Mouse (Mus musculus) myocyte (in vitro differentiated cells): ENCODE data around the gene Nfe2. TPM values are rescaled to one million over a fixed set of nuclear protein-coding genes. Genes with fewer than 3 reads are reported as not detected.
"Not testable (repeated sequence)": the region's sequence is repeated elsewhere in the genome, so short reads cannot be mapped to it uniquely, and the experiment has no call there.

Experiments used
- H3K27me3 ChIP-seq: one replicate; pipeline ENCODE4 v1.6.1; 2011; ENCODE audit not compliant: control insufficient read depth, insufficient read depth, insufficient read length
- H3K36me3 ChIP-seq: one replicate; pipeline ENCODE4 v1.6.1; 2011; ENCODE audit not compliant: control insufficient read depth, insufficient read depth
- H3K4me2 ChIP-seq: one replicate; pipeline ENCODE4 v1.6.1; 2011; ENCODE audit warnings: low read depth, control low read depth
- H3K4me3 ChIP-seq: one replicate; pipeline ENCODE4 v1.5.1; 2011; ENCODE audit warnings: mild to moderate bottlenecking, control low read depth, moderate library complexity
- H3K79me2 ChIP-seq: one replicate; pipeline ENCODE4 v1.6.1; 2011; ENCODE audit not compliant: control insufficient read depth, insufficient read depth
- H3ac ChIP-seq: one replicate; pipeline ENCODE4 v1.6.1; 2011; ENCODE audit not compliant: control insufficient read depth, insufficient read length
- CEBPB ChIP-seq: IDR thresholded peaks from 2 replicates; pipeline ENCODE4 v1.6.1; 2011; ENCODE audit warnings: mild to moderate bottlenecking, moderate library complexity; ENCODE audit not compliant: poor library complexity, insufficient read depth, severe bottlenecking
- E2F4 ChIP-seq: IDR thresholded peaks from one replicate; pipeline ENCODE4 v1.6.1; 2011; ENCODE audit warnings: mild to moderate bottlenecking, control low read depth, moderate library complexity; ENCODE audit not compliant: insufficient read depth
- MAX ChIP-seq: IDR thresholded peaks from one replicate; pipeline ENCODE4 v1.6.1; 2011; ENCODE audit warnings: low read depth, mild to moderate bottlenecking, control low read depth
- MYOD1 ChIP-seq, 3 experiments: IDR thresholded peaks; one replicate each; pipeline ENCODE4 v1.6.1; 2011; ENCODE audit warnings: control low read depth in 2 of 3, low read depth in 2 of 3, mild to moderate bottlenecking in 2 of 3, moderate library complexity in 1 of 3; ENCODE audit not compliant: insufficient read length in 2 of 3, control insufficient read depth in 1 of 3
- MYOG ChIP-seq, 3 experiments: IDR thresholded peaks; one replicate each; pipeline ENCODE4 v1.6.1; 2011; ENCODE audit warnings: control low read depth in 2 of 3, low read depth in 2 of 3, mild to moderate bottlenecking in 2 of 3; ENCODE audit not compliant: insufficient read length in 2 of 3, control insufficient read depth in 1 of 3, insufficient read depth in 1 of 3
- POLR2A ChIP-seq: IDR thresholded peaks from one replicate; pipeline ENCODE4 v1.6.1; 2011; ENCODE audit warnings: low read depth, mild to moderate bottlenecking, control low read depth, moderate library complexity; ENCODE audit not compliant: insufficient read length
- POLR2AphosphoS2 ChIP-seq: IDR thresholded peaks from one replicate; pipeline ENCODE4 v1.6.1; 2011; ENCODE audit warnings: low read depth, control low read depth; ENCODE audit not compliant: insufficient read length
- REST ChIP-seq: IDR thresholded peaks from one replicate; pipeline ENCODE4 v1.6.1; 2011; ENCODE audit warnings: mild to moderate bottlenecking, control low read depth, moderate library complexity; ENCODE audit not compliant: insufficient read depth, insufficient read length
- SRF ChIP-seq: IDR thresholded peaks from one replicate; pipeline ENCODE4 v1.6.1; 2011; ENCODE audit warnings: low read depth; ENCODE audit not compliant: control insufficient read depth, insufficient read length
- TCF12 ChIP-seq: IDR thresholded peaks from one replicate; pipeline ENCODE4 v1.6.1; 2011; ENCODE audit warnings: mild to moderate bottlenecking, control low read depth; ENCODE audit not compliant: poor library complexity, insufficient read depth, severe bottlenecking
- TCF3 ChIP-seq: IDR thresholded peaks from one replicate; pipeline ENCODE4 v1.6.1; 2011; ENCODE audit warnings: low read depth, control low read depth; ENCODE audit not compliant: insufficient read length
- USF1 ChIP-seq: IDR thresholded peaks from one replicate; pipeline ENCODE4 v1.6.1; 2011; ENCODE audit warnings: low read depth, mild to moderate bottlenecking, control low read depth, moderate library complexity
- polyA plus RNA-seq: library from polyadenylated mRNA; unstranded; fragments of >200 nt; fragmentation: generic; extraction: Trizol; gene quantifications from one replicate; pipeline ENCODE4 v1.2.1, GENCODE M21; 2012; ENCODE audit warnings: missing spikeins

Nfe2 gene
- polyA plus RNA-seq, 1 experiment = 0.42 TPM

GRCm38 (mm10) chr15:103252660-103253059 lies 5.5 kb downstream of the Nfe2 start:
- no peak for TF ChIP-seq E2F4
- no peak for TF ChIP-seq MYOD1 (IDR thresholded peaks at IDR 0.05; ENCODE audit: control insufficient read depth in 1 of 3, insufficient read length in 2 of 3, low read depth in 2 of 3)
- TF ChIP-seq CEBPB = no peak
- no peak for TF ChIP-seq TCF3
- TF ChIP-seq MYOG (IDR thresholded peaks at IDR 0.05; ENCODE audit: control insufficient read depth in 1 of 3, insufficient read depth in 1 of 3, insufficient read length in 2 of 3, low read depth in 2 of 3) = no peak
- no peak for TF ChIP-seq POLR2A
- TF ChIP-seq TCF12 = no peak
- no peak for TF ChIP-seq POLR2AphosphoS2
- TF ChIP-seq MAX = no peak
- no peak for TF ChIP-seq REST
- no peak for TF ChIP-seq USF1
- no peak for TF ChIP-seq SRF
- Histone ChIP-seq H3K4me2 (no peak overlapping the region), H3K36me3 (peaks cover 6% of the 10 kb centered on the region), H3K27me3 (no peaks in the 10 kb centered on the region), H3K4me3 (no peak overlapping the region), H3K79me2 (no peaks in the 10 kb centered on the region), H3ac (no peak overlapping the region)

- Histone ChIP-seq H3K4me2 (no peak overlapping the region), H3K4me3 (no peak overlapping the region)
Measured at GRCm38 (mm10) chr15:103251595-103251994, 6.6 kb downstream of the Nfe2 start.

DNA sequence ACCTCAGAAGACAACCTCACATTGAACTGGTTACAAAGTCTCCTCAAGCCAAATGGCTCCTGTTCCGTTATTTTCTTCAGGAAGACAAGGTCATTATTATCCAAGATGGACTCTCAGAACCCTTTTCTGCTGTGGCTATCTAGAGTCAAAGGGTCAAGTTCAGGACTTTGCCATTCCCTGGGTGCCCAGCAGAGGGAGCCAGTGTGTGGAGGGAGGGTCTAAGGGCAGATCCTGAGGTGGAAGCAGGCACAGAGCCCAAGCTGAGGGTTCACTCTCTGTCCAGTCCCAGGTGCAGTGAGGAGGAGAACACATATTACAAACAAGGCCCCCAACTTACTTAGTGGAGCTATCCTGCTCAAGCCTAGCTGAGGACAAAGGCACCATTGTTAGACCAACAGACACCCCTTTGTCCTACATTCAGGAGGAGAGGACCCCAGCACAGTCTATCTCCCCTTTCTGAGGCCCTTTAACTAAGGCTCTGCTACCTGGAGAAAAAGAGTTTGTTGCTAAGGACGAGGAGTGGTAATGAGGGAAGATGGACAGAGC lies 7.9 kb downstream of the Nfe2 start:
- H3K79me2 ChIP-seq = peaks cover 2% of the 10 kb centered on the region
- H3K4me2 ChIP-seq = no peak overlapping the region
- no peak overlapping the region for H3ac ChIP-seq
- TF ChIP-seq CEBPB (no peak), MYOG (IDR thresholded peaks at IDR 0.05; ENCODE audit: control insufficient read depth in 1 of 3, insufficient read depth in 1 of 3, insufficient read length in 2 of 3, low read depth in 2 of 3) (no peak), POLR2AphosphoS2 (peak; percentile 78), USF1 (no peak)
- H3K36me3 ChIP-seq = peaks cover 30% of the 10 kb centered on the region
- H3K4me3 ChIP-seq = no peak overlapping the region
- no peaks in the 10 kb centered on the region for H3K27me3 ChIP-seq

More at GRCm38 (mm10) chr15:103251595-103251994, 6.6 kb downstream of the Nfe2 start:
- H3K27me3 ChIP-seq = no peaks in the 10 kb centered on the region
- no peak for TF ChIP-seq POLR2AphosphoS2
- no peak for TF ChIP-seq MYOD1 (IDR thresholded peaks at IDR 0.05; ENCODE audit: control insufficient read depth in 1 of 3, insufficient read length in 2 of 3, low read depth in 2 of 3)
- no peak for TF ChIP-seq MYOG (IDR thresholded peaks at IDR 0.05; ENCODE audit: control insufficient read depth in 1 of 3, insufficient read depth in 1 of 3, insufficient read length in 2 of 3, low read depth in 2 of 3)
- TF ChIP-seq TCF12 = no peak
- no peak for TF ChIP-seq E2F4
- TF ChIP-seq TCF3 = no peak
- TF ChIP-seq REST = no peak
- TF ChIP-seq USF1 = no peak
- no peak for TF ChIP-seq SRF
- no peak for TF ChIP-seq MAX
- TF ChIP-seq POLR2A = no peak
- no peak for TF ChIP-seq CEBPB
- no peak overlapping the region for H3ac ChIP-seq
- H3K79me2 ChIP-seq = no peaks in the 10 kb centered on the region
- peaks cover 17% of the 10 kb centered on the region for H3K36me3 ChIP-seq

DNA sequence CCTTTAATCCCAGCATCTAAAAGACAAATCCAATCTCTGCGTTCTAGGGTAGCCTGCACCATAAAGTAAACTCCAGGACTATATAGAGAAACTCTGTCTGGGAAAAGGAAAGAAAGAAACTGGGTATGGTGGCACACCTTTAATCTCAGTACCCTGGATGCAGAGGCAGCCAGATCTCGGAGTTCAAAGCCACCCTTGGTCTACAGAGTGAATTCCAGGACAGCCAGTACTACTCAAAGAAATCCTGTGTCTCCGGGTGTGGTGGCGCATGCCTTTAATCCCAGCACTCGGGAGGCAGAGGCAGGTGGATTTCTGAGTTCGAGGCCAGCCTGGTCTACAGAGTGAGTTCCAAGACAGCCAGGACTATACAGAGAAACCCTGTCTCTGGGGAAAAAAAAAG lies 8.7 kb downstream of the Nfe2 start:
- not testable (repeated sequence) for H3K4me2 ChIP-seq, H3K79me2 ChIP-seq, H3K27me3 ChIP-seq, H3ac ChIP-seq, H3K4me3 ChIP-seq
- peaks cover 37% of the 10 kb centered on the region for H3K36me3 ChIP-seq

- Histone ChIP-seq H3K36me3 (peaks cover 42% of the 10 kb centered on the region), H3K27me3 (no peaks in the 10 kb centered on the region), H3K4me2 (no peak overlapping the region), H3ac (no peak overlapping the region), H3K4me3 (no peak overlapping the region), H3K79me2 (peaks cover 15% of the 10 kb centered on the region)
- no peak for TF ChIP-seq SRF
- no peak for TF ChIP-seq CEBPB
- TF ChIP-seq TCF3 = no peak
- no peak for TF ChIP-seq REST
- no peak for TF ChIP-seq MAX
- peak; percentile 13 for TF ChIP-seq POLR2A
- TF ChIP-seq TCF12 = no peak
- TF ChIP-seq POLR2AphosphoS2 = peak; percentile 33
- TF ChIP-seq MYOG (IDR thresholded peaks at IDR 0.05; ENCODE audit: control insufficient read depth in 1 of 3, insufficient read depth in 1 of 3, insufficient read length in 2 of 3, low read depth in 2 of 3) = no peak
- peak in 2 of 3 experiments; percentile 27 to 37 for TF ChIP-seq MYOD1 (IDR thresholded peaks at IDR 0.05; ENCODE audit: control insufficient read depth in 1 of 3, insufficient read length in 2 of 3, low read depth in 2 of 3)
Measured at GRCm38 (mm10) chr15:103248401-103249313, 9.5 kb downstream of the Nfe2 start.
